Mouse (Mus musculus) midbrain, embryonic 15.5 days (tissue): Measurements from ENCODE around the gene Chrnb2. TPM values are rescaled to one million over a fixed set of nuclear protein-coding genes. Genes with fewer than 3 reads are reported as not detected.
A peak's percentile ranks its signal among the peaks of the same experiment; 100 is the strongest.

ENCODE experiments used
- ATAC-seq: fragments of 200-750 bp; cut with Nextera tagmentation; replicated peaks from 2 replicates; pipeline ENCODE4 v1.8.0; 2017; ENCODE audit warnings: moderate TSS enrichment
- H3K27ac ChIP-seq: fragments of 300-500 bp; sonication (generic); 2 replicates; pipeline ENCODE4 v1.5.1; 2015; ENCODE audit warnings: mild to moderate bottlenecking, inconsistent platforms
- H3K27me3 ChIP-seq: fragments of 300-500 bp; sonication (generic); replicated peaks from 2 replicates; pipeline ENCODE4 v1.6.1; 2015; ENCODE audit warnings: inconsistent platforms
- H3K36me3 ChIP-seq: fragments of 300-500 bp; sonication (generic); replicated peaks from 2 replicates; pipeline ENCODE4 v1.6.1; 2015; ENCODE audit warnings: inconsistent platforms
- H3K4me1 ChIP-seq: fragments of 300-500 bp; sonication (generic); 2 replicates; pipeline ENCODE4 v1.6.1; 2015; ENCODE audit warnings: inconsistent platforms
- H3K4me2 ChIP-seq: fragments of 300-500 bp; sonication (generic); 2 replicates; pipeline ENCODE4 v1.6.1; 2015; ENCODE audit warnings: inconsistent platforms, mild to moderate bottlenecking, moderate library complexity
- H3K4me3 ChIP-seq: fragments of 300-500 bp; sonication (generic); 2 replicates; pipeline ENCODE4 v1.5.1; 2015; ENCODE audit warnings: mild to moderate bottlenecking, inconsistent platforms
- H3K9ac ChIP-seq: fragments of 300-500 bp; sonication (generic); 2 replicates; pipeline ENCODE4 v1.6.1; 2015; ENCODE audit warnings: mild to moderate bottlenecking, inconsistent platforms
- H3K9me3 ChIP-seq: fragments of 300-500 bp; sonication (generic); 2 replicates; pipeline ENCODE4 v1.6.1; 2016; ENCODE audit warnings: inconsistent platforms
- WGBS: fragments of 180-500 bp; shearing (Covaris S2); methylation state at CpG from one replicate; pipeline ENCODE4 v1.1.7; 2015; ENCODE audit warnings: mixed read lengths; 5-methylcytosine and 5-hydroxymethylcytosine counted together
- polyA plus RNA-seq: library from polyadenylated mRNA; unstranded; fragments of >200 nt; fragmentation: Nextera tagmentation; extraction: Ambion mirVana; gene quantifications from 2 replicates; pipeline ENCODE4 v1.2.1, GENCODE M21; 2015

Gene Chrnb2
- polyA plus RNA-seq, 1 experiment from 2014 or later: 33.4 TPM

- H3K4me2 ChIP-seq: peak overlapping the region; percentile 88
- peak overlapping the region; percentile 95 for H3K27ac ChIP-seq
- H3K4me3 ChIP-seq: peak overlapping the region; percentile 93
- no peaks in the 10 kb centered on the region for H3K27me3 ChIP-seq
- ATAC-seq: no peak
- peaks cover 12% of the 10 kb centered on the region for H3K36me3 ChIP-seq
- no peaks in the 10 kb centered on the region for H3K9me3 ChIP-seq
- H3K9ac ChIP-seq: peak overlapping the region; percentile 97
- peaks cover 43% of the 10 kb centered on the region for H3K4me1 ChIP-seq
- WGBS: 1% methylated on average over 27 of the region's 37 CpGs
These were observed 9.3 kb upstream of the Chrnb2 start for GRCm38 (mm10) chr3:89773740-89774211.

- peak; percentile 97 for ATAC-seq
- under 1% methylated on average over 65 of the region's 90 CpGs for whole genome bisulfite sequencing
These were observed 8.7 kb upstream of the Chrnb2 start, which contains the start of gene Ube2q1 for GRCm38 (mm10) chr3:89772968-89773709. Gene Ube2q1, plus strand, starts transcription at chr3:89773616.

GRCm38 (mm10) chr3:89772588-89772967, 8.1 kb upstream of the Chrnb2 start:
- H3K4me2 ChIP-seq: peak overlapping the region; percentile 88
- H3K27ac ChIP-seq: peak overlapping the region; percentile 95
- peak overlapping the region; percentile 93 for H3K4me3 ChIP-seq
- H3K9ac ChIP-seq: peak overlapping the region; percentile 56
- H3K4me1 ChIP-seq: peaks cover 43% of the 10 kb centered on the region
- ATAC-seq: peak; percentile 84
- peaks cover 6% of the 10 kb centered on the region; the same call in 1 of the 2 replicates for H3K36me3 ChIP-seq
- no peaks in the 10 kb centered on the region for H3K27me3 ChIP-seq
- under 1% methylated on average over 17 of the region's 17 CpGs for WGBS
- H3K9me3 ChIP-seq: no peaks in the 10 kb centered on the region

More at GRCm38 (mm10) chr3:89772968-89773709, 8.7 kb upstream of the Chrnb2 start, which contains the start of gene Ube2q1:
- Histone ChIP-seq H3K9ac (peak within 1 kb of the TSS; percentile 97), H3K36me3 (peaks cover 7% of the 10 kb centered on the region), H3K4me3 (peak within 1 kb of the TSS; percentile 93), H3K4me2 (peak within 1 kb of the TSS; percentile 88), H3K4me1 (peaks cover 43% of the 10 kb centered on the region), H3K9me3 (no peaks in the 10 kb centered on the region), H3K27me3 (no peaks in the 10 kb centered on the region), H3K27ac (peak within 1 kb of the TSS; percentile 95)

GRCm38 (mm10) chr3:89770425-89771002, 6.1 kb upstream of the Chrnb2 start:
- WGBS: 57% methylated on average over 2 of the region's 2 CpGs
- H3K27ac ChIP-seq: no peak overlapping the region
- 0 out of 2 replicates have a peak overlapping the region, but pooled peaks have one; percentile 3 for H3K9ac ChIP-seq
- H3K4me2 ChIP-seq: no peak overlapping the region
- H3K36me3 ChIP-seq: no peaks in the 10 kb centered on the region
- no peaks in the 10 kb centered on the region for H3K27me3 ChIP-seq
- H3K4me3 ChIP-seq: no peak overlapping the region
- H3K9me3 ChIP-seq: no peaks in the 10 kb centered on the region
- peaks cover 38% of the 10 kb centered on the region for H3K4me1 ChIP-seq
- ATAC-seq: no peak

- H3K9me3 ChIP-seq: no peaks in the 10 kb centered on the region
- peaks cover 38% of the 10 kb centered on the region for H3K4me1 ChIP-seq
- H3K27ac ChIP-seq: no peak overlapping the region
- H3K27me3 ChIP-seq: no peaks in the 10 kb centered on the region
- no peak overlapping the region for H3K4me2 ChIP-seq
- H3K36me3 ChIP-seq: no peaks in the 10 kb centered on the region
- H3K4me3 ChIP-seq: no peak overlapping the region
- ATAC-seq: no peak
- WGBS: 80% methylated on average over 7 of the region's 7 CpGs
- H3K9ac ChIP-seq: no peak overlapping the region
These were observed 5.2 kb upstream of the Chrnb2 start for GRCm38 (mm10) chr3:89769584-89769983.

- Histone ChIP-seq H3K27ac (peak overlapping the region; percentile 31), H3K4me2 (peak overlapping the region; percentile 42), H3K27me3 (no peaks in the 10 kb centered on the region), H3K4me3 (peak overlapping the region; percentile 18), H3K9ac (no peak overlapping the region), H3K4me1 (peaks cover 55% of the 10 kb centered on the region), H3K36me3 (peaks cover 25% of the 10 kb centered on the region; the same call in 1 of the 2 replicates), H3K9me3 (no peaks in the 10 kb centered on the region)
- WGBS: 27% methylated on average over 3 of the region's 3 CpGs
- ATAC-seq: no peak
These were observed 4.6 kb downstream of the Chrnb2 start for GRCm38 (mm10) chr3:89759786-89760185.

- Histone ChIP-seq H3K27me3 (no peaks in the 10 kb centered on the region), H3K9me3 (no peaks in the 10 kb centered on the region), H3K27ac (no peak overlapping the region), H3K4me3 (no peak overlapping the region), H3K9ac (no peak overlapping the region), H3K4me1 (peaks cover 39% of the 10 kb centered on the region), H3K36me3 (peaks cover 25% of the 10 kb centered on the region; the same call in 1 of the 2 replicates), H3K4me2 (no peak overlapping the region)
- WGBS: 85% methylated on average over 2 of the region's 2 CpGs
- no peak for ATAC-seq
These were observed 6.6 kb downstream of the Chrnb2 start for GRCm38 (mm10) chr3:89757851-89758250.

GRCm38 (mm10) chr3:89755283-89755682, 9.1 kb downstream of the Chrnb2 start:
- Histone ChIP-seq H3K9me3 (no peaks in the 10 kb centered on the region), H3K4me1 (peaks cover 28% of the 10 kb centered on the region), H3K27ac (no peak overlapping the region), H3K36me3 (peaks cover 29% of the 10 kb centered on the region), H3K9ac (no peak overlapping the region), H3K4me2 (no peak overlapping the region), H3K27me3 (no peaks in the 10 kb centered on the region), H3K4me3 (no peak overlapping the region)
- WGBS: 80% methylated on average over 6 of the region's 6 CpGs
- no peak for ATAC-seq

GRCm38 (mm10) chr3:89752307-89752706, 12.1 kb downstream of the Chrnb2 start:
- no peak overlapping the region for H3K27ac ChIP-seq
- peaks cover 52% of the 10 kb centered on the region for H3K36me3 ChIP-seq
- H3K27me3 ChIP-seq: no peaks in the 10 kb centered on the region
- H3K4me2 ChIP-seq: no peak overlapping the region
- no peak overlapping the region for H3K9ac ChIP-seq
- WGBS: 47% methylated on average over 1 of the region's 1 CpGs
- no peaks in the 10 kb centered on the region for H3K9me3 ChIP-seq
- H3K4me3 ChIP-seq: no peak overlapping the region
- no peaks in the 10 kb centered on the region for H3K4me1 ChIP-seq
- peak; percentile 37; the same call in 1 of the 2 replicates for ATAC-seq

- Histone ChIP-seq H3K36me3 (peaks cover 32% of the 10 kb centered on the region), H3K27ac (no peak overlapping the region), H3K4me2 (no peak overlapping the region), H3K9me3 (no peaks in the 10 kb centered on the region), H3K27me3 (no peaks in the 10 kb centered on the region), H3K4me1 (no peaks in the 10 kb centered on the region), H3K4me3 (no peak overlapping the region), H3K9ac (no peak overlapping the region)
- ATAC-seq: no peak
- WGBS: 96% methylated on average over 6 of the region's 6 CpGs
These were observed 25.9 kb downstream of the Chrnb2 start for GRCm38 (mm10) chr3:89738509-89738908.

GRCm38 (mm10) chr3:89732091-89732490, 32.3 kb downstream of the Chrnb2 start:
- no peak overlapping the region for H3K4me3 ChIP-seq
- ATAC-seq: no peak
- H3K4me1 ChIP-seq: peaks cover 20% of the 10 kb centered on the region
- H3K36me3 ChIP-seq: no peaks in the 10 kb centered on the region
- no peaks in the 10 kb centered on the region for H3K27me3 ChIP-seq
- WGBS: 89% methylated on average over 4 of the region's 4 CpGs
- H3K27ac ChIP-seq: no peak overlapping the region
- H3K9me3 ChIP-seq: no peaks in the 10 kb centered on the region
- no peak overlapping the region for H3K4me2 ChIP-seq
- H3K9ac ChIP-seq: no peak overlapping the region
